Mouse (Mus musculus) forebrain, embryonic 14.5 days (tissue): ENCODE measurements around the gene Rhpn2. TPM values are rescaled to one million over a fixed set of nuclear protein-coding genes. Genes with fewer than 3 reads are reported as not detected.

Experiments used
- ATAC-seq: fragments of 200-750 bp; cut with Nextera tagmentation; 2 replicates; pipeline ENCODE4 v1.8.0; 2017; ENCODE audit warnings: mild to moderate bottlenecking, moderate library complexity
- DNase-seq: peaks from one replicate; pipeline ENCODE4 v3.0.0-alpha.2; 2015; ENCODE audit warnings: low spot score
- H3K27ac ChIP-seq: fragments of 300-500 bp; sonication (generic); 2 replicates; pipeline ENCODE4 v1.5.1; 2014; ENCODE audit warnings: low read depth, mild to moderate bottlenecking, control low read depth, low read length, moderate library complexity
- H3K27me3 ChIP-seq: fragments of 300-500 bp; sonication (generic); replicated peaks from 2 replicates; pipeline ENCODE4 v1.6.1; 2014; ENCODE audit warnings: low read length, control low read depth, mixed read lengths; ENCODE audit not compliant: control insufficient read depth, insufficient read depth
- H3K36me3 ChIP-seq: fragments of 300-500 bp; sonication (generic); 2 replicates; pipeline ENCODE4 v1.6.1; 2014; ENCODE audit warnings: low read length, control low read depth; ENCODE audit not compliant: control insufficient read depth, insufficient read depth
- H3K4me1 ChIP-seq: fragments of 300-500 bp; sonication (generic); 2 replicates; pipeline ENCODE4 v1.6.1; 2014; ENCODE audit warnings: antibody characterized with exemption, low read length, control low read depth; ENCODE audit not compliant: control insufficient read depth, insufficient read depth
- H3K4me2 ChIP-seq: fragments of 300-500 bp; sonication (generic); 2 replicates; pipeline ENCODE4 v1.6.1; 2014; ENCODE audit warnings: mild to moderate bottlenecking, control low read depth, low read length
- H3K4me3 ChIP-seq: fragments of 300-500 bp; sonication (generic); 2 replicates; pipeline ENCODE4 v1.5.1; 2014; ENCODE audit warnings: low read depth, low read length, control low read depth
- H3K9ac ChIP-seq: fragments of 300-500 bp; sonication (generic); 2 replicates; pipeline ENCODE4 v1.6.1; 2014; ENCODE audit warnings: mild to moderate bottlenecking, low read length, control low read depth, moderate library complexity
- H3K9me3 ChIP-seq: fragments of 300-500 bp; sonication (generic); replicated peaks from 2 replicates; pipeline ENCODE4 v1.6.1; 2016; ENCODE audit warnings: low read length, control low read depth, mixed read lengths; ENCODE audit not compliant: control insufficient read depth
- WGBS: fragments of 180-500 bp; shearing (Covaris S2); extraction: QIAGEN DNeasy Blood & Tissue Kit; methylation state at CpG from one replicate; pipeline ENCODE4 v1.1.7; 2014; 5-methylcytosine and 5-hydroxymethylcytosine counted together
- polyA plus RNA-seq: library from polyadenylated mRNA; unstranded; fragments of >200 nt; fragmentation: Nextera tagmentation; extraction: Ambion mirVana; gene quantifications from 2 replicates; pipeline ENCODE4 v1.2.1, GENCODE M21; 2014

The Rhpn2 gene
- polyA plus RNA-seq, result 1.2 and 1.6 TPM in 2 replicates

- WGBS, result under 1% methylated on average over 51 of the region's 52 CpGs
- ATAC-seq (peak; percentile 97), DNase-seq (peak; percentile 97)
- Histone ChIP-seq H3K9me3 (no peaks in the 10 kb centered on the region), H3K36me3 (no peaks in the 10 kb centered on the region), H3K9ac (peak within 1 kb of the TSS; percentile 57), H3K27ac (no peak within 1 kb of the TSS), H3K27me3 (peaks cover 8% of the 10 kb centered on the region; the same call in 1 of the 2 replicates), H3K4me1 (peaks cover 8% of the 10 kb centered on the region), H3K4me3 (peak within 1 kb of the TSS; percentile 59), H3K4me2 (peak within 1 kb of the TSS; percentile 100)
These were observed at the start of gene Rhpn2 for GRCm38 (mm10) chr7:35333692-35334526. TSS of gene Rhpn2 (plus strand) at chr7:35334170.

- 87% methylated on average over 13 of the region's 13 CpGs for WGBS
- ATAC-seq (no peak), DNase-seq (no peak)
- peaks cover 80% of the 10 kb centered on the region for H3K36me3 ChIP-seq
- no peak overlapping the region for H3K9ac ChIP-seq
- no peaks in the 10 kb centered on the region for H3K4me1 ChIP-seq
- H3K27ac ChIP-seq, result no peak overlapping the region
- H3K9me3 ChIP-seq, result no peaks in the 10 kb centered on the region
- no peaks in the 10 kb centered on the region for H3K27me3 ChIP-seq
- H3K4me2 ChIP-seq, result no peak overlapping the region
- H3K4me3 ChIP-seq, result no peak overlapping the region
These were observed 40.5 kb upstream of the Rhpn2 start for GRCm38 (mm10) chr7:35293464-35293863.

- 91% methylated on average over 2 of the region's 2 CpGs for WGBS
- ATAC-seq (no peak), DNase-seq (no peak)
- no peaks in the 10 kb centered on the region for H3K9me3 ChIP-seq
- no peak overlapping the region for H3K4me2 ChIP-seq
- H3K27me3 ChIP-seq, result no peaks in the 10 kb centered on the region
- H3K27ac ChIP-seq, result no peak overlapping the region
- no peak overlapping the region for H3K9ac ChIP-seq
- peaks cover 76% of the 10 kb centered on the region for H3K36me3 ChIP-seq
- no peak overlapping the region for H3K4me3 ChIP-seq
- no peaks in the 10 kb centered on the region for H3K4me1 ChIP-seq
These were observed 38.3 kb upstream of the Rhpn2 start for GRCm38 (mm10) chr7:35295631-35296030.

- Histone ChIP-seq H3K27ac (no peak overlapping the region), H3K4me2 (no peak overlapping the region), H3K4me1 (no peaks in the 10 kb centered on the region), H3K27me3 (no peaks in the 10 kb centered on the region), H3K9ac (no peak overlapping the region), H3K4me3 (no peak overlapping the region), H3K9me3 (no peaks in the 10 kb centered on the region), H3K36me3 (peaks cover 74% of the 10 kb centered on the region)
- 92% methylated on average over 5 of the region's 5 CpGs for WGBS
- no peak for DNase-seq
- no peak for ATAC-seq
These were observed 36.1 kb upstream of the Rhpn2 start for GRCm38 (mm10) chr7:35297886-35298285.

- Histone ChIP-seq H3K27me3 (no peaks in the 10 kb centered on the region), H3K27ac (no peak overlapping the region), H3K9ac (no peak overlapping the region), H3K4me1 (no peaks in the 10 kb centered on the region), H3K36me3 (peaks cover 66% of the 10 kb centered on the region), H3K4me2 (no peak overlapping the region), H3K9me3 (no peaks in the 10 kb centered on the region), H3K4me3 (no peak overlapping the region)
- DNase-seq, result no peak
- no peak for ATAC-seq
- WGBS, result 86% methylated on average over 8 of the region's 8 CpGs
These were observed 34.3 kb upstream of the Rhpn2 start for GRCm38 (mm10) chr7:35299656-35300055.

GRCm38 (mm10) chr7:35300792-35301191, 33.2 kb upstream of the Rhpn2 start:
- Histone ChIP-seq H3K27ac (no peak overlapping the region), H3K4me1 (no peaks in the 10 kb centered on the region), H3K27me3 (no peaks in the 10 kb centered on the region), H3K9me3 (no peaks in the 10 kb centered on the region), H3K9ac (no peak overlapping the region), H3K4me3 (no peak overlapping the region), H3K36me3 (peaks cover 65% of the 10 kb centered on the region), H3K4me2 (no peak overlapping the region)
- DNase-seq, result no peak
- ATAC-seq, result no peak

GRCm38 (mm10) chr7:35311214-35311613, 22.8 kb upstream of the Rhpn2 start:
- Histone ChIP-seq H3K36me3 (peaks cover 47% of the 10 kb centered on the region), H3K27ac (no peak overlapping the region), H3K4me3 (no peak overlapping the region), H3K4me1 (no peaks in the 10 kb centered on the region), H3K9me3 (no peaks in the 10 kb centered on the region), H3K9ac (no peak overlapping the region), H3K4me2 (no peak overlapping the region), H3K27me3 (no peaks in the 10 kb centered on the region)
- DNase-seq (no peak), ATAC-seq (no peak)
- WGBS, result 93% methylated on average over 3 of the region's 3 CpGs

- no peak overlapping the region for H3K4me2 ChIP-seq
- H3K9ac ChIP-seq, result no peak overlapping the region
- no peak for DNase-seq
- H3K36me3 ChIP-seq, result peaks cover 18% of the 10 kb centered on the region
- no peak overlapping the region for H3K4me3 ChIP-seq
- peaks cover 7% of the 10 kb centered on the region for H3K4me1 ChIP-seq
- ATAC-seq, result no peak
- H3K9me3 ChIP-seq, result no peaks in the 10 kb centered on the region
- no peaks in the 10 kb centered on the region for H3K27me3 ChIP-seq
- no peak overlapping the region for H3K27ac ChIP-seq
These were observed 19.8 kb upstream of the Rhpn2 start for GRCm38 (mm10) chr7:35314156-35314555.
